38 mouse cellular contexts compared by ENCODE assay signal in the genomic region with DNA sequence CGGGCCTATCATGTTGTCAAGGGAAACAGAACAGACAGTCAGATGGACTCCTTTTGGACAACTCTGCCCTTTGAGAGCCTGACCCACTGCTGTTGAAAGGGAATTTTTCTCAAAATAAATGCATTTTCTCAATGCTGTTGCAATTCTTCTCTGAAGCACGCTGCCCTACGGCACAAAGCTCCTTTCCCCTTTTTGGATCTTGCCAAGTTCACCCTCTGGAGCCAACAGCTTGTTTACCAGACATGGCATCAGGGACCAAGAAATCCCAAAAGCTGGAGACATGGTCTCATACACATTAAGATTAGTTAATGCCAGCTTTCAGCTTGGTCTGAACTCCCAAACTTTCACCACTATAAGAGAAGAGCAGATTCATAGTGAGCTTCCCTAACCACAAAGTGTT. TPM values are rescaled to one million over a fixed set of nuclear protein-coding genes. Genes with fewer than 3 reads are reported as not detected.
"Had no signal": no experiment of that assay in that cellular context is flagged by ENCODE, and none has a peak within 500 bp of the region (broad histone marks: within the 10 kb centered on the region; RNA-seq: fewer than 3 reads in every experiment).

No protein-coding gene starts in this region.

- DNase-seq: gastrocnemius, adult 2 months; gastrocnemius, postnatal 10 days; gastrocnemius, postnatal 25 days; heart, adult 18-20 months; heart, postnatal 14 days; heart, postnatal 36 days; kidney, adult 11 months; kidney, adult 2 months; kidney, postnatal 10 days; kidney, postnatal 25 days; kidney, postnatal 4 days; left cerebral cortex, postnatal 4 days had no signal

- H3K4me1 ChIP-seq: heart, embryonic 15.5 days; hindbrain, embryonic 13.5 days; hindbrain, embryonic 15.5 days; limb, embryonic 15.5 days; liver, embryonic 12.5 days had no signal

- H3K9me3 ChIP-seq: heart, embryonic 13.5 days; heart, embryonic 15.5 days; hindbrain, embryonic 13.5 days; hindbrain, embryonic 15.5 days; limb, embryonic 13.5 days; limb, embryonic 15.5 days; liver, embryonic 12.5 days had no signal

- H3K27ac ChIP-seq: gastrocnemius, adult 2 months; heart, embryonic 13.5 days; heart, embryonic 15.5 days; hindbrain, embryonic 13.5 days; hindbrain, embryonic 15.5 days; hindbrain, postnatal 0 days; layer of hippocampus, adult 2 months; left cerebral cortex, adult 2 months; limb, embryonic 13.5 days; limb, embryonic 15.5 days; liver, embryonic 12.5 days; liver, embryonic 14.5 days had no signal

- H3K4me2 ChIP-seq: heart, embryonic 11.5 days; heart, embryonic 13.5 days; heart, embryonic 15.5 days; hindbrain, embryonic 13.5 days; hindbrain, embryonic 15.5 days; limb, embryonic 13.5 days; limb, embryonic 15.5 days; liver, embryonic 12.5 days had no signal

- H3K9ac ChIP-seq: heart, embryonic 13.5 days; heart, embryonic 15.5 days; hindbrain, embryonic 13.5 days; hindbrain, embryonic 15.5 days; limb, embryonic 13.5 days; limb, embryonic 15.5 days; liver, embryonic 12.5 days; liver, embryonic 14.5 days had no signal

- H3K36me3 ChIP-seq: liver, embryonic 12.5 days had no signal

- H3K27me3 ChIP-seq: heart, embryonic 13.5 days; heart, embryonic 15.5 days; hindbrain, embryonic 13.5 days; hindbrain, embryonic 15.5 days; limb, embryonic 15.5 days; liver, embryonic 12.5 days had no signal

- H3K4me3 ChIP-seq: gastrocnemius, adult 2 months; heart, embryonic 13.5 days; heart, embryonic 15.5 days; hindbrain, embryonic 13.5 days; hindbrain, embryonic 15.5 days; layer of hippocampus, adult 2 months; left cerebral cortex, adult 2 months; limb, embryonic 13.5 days; limb, embryonic 15.5 days; liver, embryonic 12.5 days had no signal

- ATAC-seq: hindbrain, postnatal 0 days; intestine, embryonic 16.5 days; liver, embryonic 12.5 days had no signal

RNA-seq across cellular contexts. Expression of a gene that starts 33.0 kb away (rescaled TPM):
- total RNA-seq: gastrocnemius, adult 2 months; gastrocnemius, postnatal 10 days; gastrocnemius, postnatal 25 days; gastrocnemius, postnatal 4 days; granulocyte monocyte progenitor cell, adult 5-6 weeks; heart, adult 18-20 months; heart, postnatal 14 days; heart, postnatal 36 days; hematopoietic stem cell, adult 5-6 weeks; hindbrain, postnatal 0 days; layer of hippocampus, adult 2 months; layer of hippocampus, postnatal 10 days; layer of hippocampus, postnatal 25 days; left cerebral cortex, adult 2 months; left cerebral cortex, postnatal 14 days; left cerebral cortex, postnatal 4 days; liver, adult 2 months had no signal
- polyA plus RNA-seq: heart, embryonic 11.5 days; heart, embryonic 15.5 days; heart, postnatal 0 days; hindbrain, embryonic 11.5 days; hindbrain, embryonic 13.5 days; hindbrain, embryonic 15.5 days; hindbrain, postnatal 0 days; intestine, embryonic 14.5 days; kidney, adult 2 months; kidney, embryonic 14.5 days; kidney, embryonic 16.5 days; limb, embryonic 11.5 days; limb, embryonic 13.5 days; limb, embryonic 15.5 days; liver, adult 2 months; liver, embryonic 12.5 days; liver, embryonic 14.5 days had no signal
